Mouse (Mus musculus): ENCODE data around the gene Vav2.

GRCm38 (mm10) chr2:27417648-27418153 lies 9.1 kb downstream of the Vav2 start:
- TF ChIP-seq EP300 (IDR thresholded peaks at IDR 0.05; ENCODE audit: insufficient read depth, low read depth, low read length) (no peak), POLR2A (IDR thresholded peaks at IDR 0.05; ENCODE audit: insufficient read depth, low read depth, low read length) (no peak)
